Mouse (Mus musculus) hindbrain, embryonic 11.5 days (tissue): Measurements from ENCODE around the gene Lpgat1. TPM values are rescaled to one million over a fixed set of nuclear protein-coding genes. Genes with fewer than 3 reads are reported as not detected.

ENCODE experiments used
- ATAC-seq: fragments of 200-750 bp; cut with Nextera tagmentation; 2 replicates; pipeline ENCODE4 v1.8.0; 2017; ENCODE audit warnings: mild to moderate bottlenecking, moderate TSS enrichment, moderate library complexity; ENCODE audit not compliant: low FRiP score
- DNase-seq: peaks from one replicate; pipeline ENCODE4 v3.0.0-alpha.2; 2015; ENCODE audit warnings: low spot score
- H3K27ac ChIP-seq: fragments of 300-500 bp; sonication (generic); 2 replicates; pipeline ENCODE4 v1.5.1; 2014; ENCODE audit warnings: mild to moderate bottlenecking, low read depth, low read length
- H3K27me3 ChIP-seq: fragments of 300-500 bp; sonication (generic); 2 replicates; pipeline ENCODE4 v1.6.1; 2014; ENCODE audit warnings: mild to moderate bottlenecking, low read length, moderate library complexity, mixed read lengths; ENCODE audit not compliant: control insufficient read depth, insufficient read depth
- H3K36me3 ChIP-seq: fragments of 300-500 bp; sonication (generic); 2 replicates; pipeline ENCODE4 v1.6.1; 2014; ENCODE audit warnings: mild to moderate bottlenecking, low read length, moderate library complexity, mixed read lengths; ENCODE audit not compliant: control insufficient read depth, insufficient read depth
- H3K4me1 ChIP-seq: fragments of 300-500 bp; sonication (generic); replicated peaks from 2 replicates; pipeline ENCODE4 v1.6.1; 2014; ENCODE audit warnings: low read length, mixed read lengths; ENCODE audit not compliant: control insufficient read depth, insufficient read depth
- H3K4me2 ChIP-seq: fragments of 300-500 bp; sonication (generic); replicated peaks from 2 replicates; pipeline ENCODE4 v1.6.1; 2014; ENCODE audit warnings: mild to moderate bottlenecking, low read depth, low read length
- H3K4me3 ChIP-seq: fragments of 300-500 bp; sonication (generic); 2 replicates; pipeline ENCODE4 v1.5.1; 2014; ENCODE audit warnings: low read depth, low read length
- H3K9ac ChIP-seq: fragments of 300-500 bp; sonication (generic); 2 replicates; pipeline ENCODE4 v1.6.1; 2014; ENCODE audit warnings: low read depth, low read length
- H3K9me3 ChIP-seq: fragments of 300-500 bp; sonication (generic); 2 replicates; pipeline ENCODE4 v1.6.1; 2016; ENCODE audit warnings: low read length; ENCODE audit not compliant: control insufficient read depth
- WGBS: fragments of 180-500 bp; shearing (Covaris S2); extraction: QIAGEN DNeasy Blood & Tissue Kit; methylation state at CpG from one replicate; pipeline ENCODE4 v1.1.7; 2014; 5-methylcytosine and 5-hydroxymethylcytosine counted together
- polyA plus RNA-seq: library from polyadenylated mRNA; unstranded; fragments of >200 nt; fragmentation: Nextera tagmentation; extraction: Ambion mirVana; gene quantifications from 2 replicates; pipeline ENCODE4 v1.2.1, GENCODE M21; 2014

The Lpgat1 gene
- polyA plus RNA-seq, 1 experiment from 2014 or later: 35.9 TPM

DNA sequence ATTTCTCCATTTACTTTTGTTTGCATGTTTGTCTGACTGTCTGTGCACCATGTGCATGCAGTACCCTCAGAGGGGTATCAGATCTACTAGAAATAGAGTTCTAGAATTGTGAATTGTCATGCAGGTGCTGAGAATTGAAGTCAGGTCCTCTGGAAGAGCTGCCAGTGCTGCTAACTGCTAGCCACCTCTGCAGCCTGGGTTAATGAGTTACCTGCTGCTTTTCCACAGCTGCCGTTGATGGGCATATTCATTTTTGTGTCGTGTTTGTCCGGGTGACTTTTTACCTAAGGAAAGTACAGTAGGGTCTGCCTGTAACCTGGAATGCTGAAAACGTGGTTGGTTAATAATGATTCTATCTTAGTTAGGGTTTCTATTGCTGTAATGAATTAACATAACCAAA is 24.0 kb downstream of the Lpgat1 start:
- H3K9me3 ChIP-seq: no peaks in the 10 kb centered on the region
- no peaks in the 10 kb centered on the region for H3K36me3 ChIP-seq
- H3K27ac ChIP-seq: no peak overlapping the region
- no peak for DNase-seq
- H3K9ac ChIP-seq: no peak overlapping the region
- H3K4me2 ChIP-seq: no peak overlapping the region
- no peak overlapping the region for H3K4me3 ChIP-seq
- no peaks in the 10 kb centered on the region for H3K4me1 ChIP-seq
- 88% methylated on average over 4 of the region's 4 CpGs for WGBS
- no peak for ATAC-seq
- H3K27me3 ChIP-seq: no peaks in the 10 kb centered on the region

DNA sequence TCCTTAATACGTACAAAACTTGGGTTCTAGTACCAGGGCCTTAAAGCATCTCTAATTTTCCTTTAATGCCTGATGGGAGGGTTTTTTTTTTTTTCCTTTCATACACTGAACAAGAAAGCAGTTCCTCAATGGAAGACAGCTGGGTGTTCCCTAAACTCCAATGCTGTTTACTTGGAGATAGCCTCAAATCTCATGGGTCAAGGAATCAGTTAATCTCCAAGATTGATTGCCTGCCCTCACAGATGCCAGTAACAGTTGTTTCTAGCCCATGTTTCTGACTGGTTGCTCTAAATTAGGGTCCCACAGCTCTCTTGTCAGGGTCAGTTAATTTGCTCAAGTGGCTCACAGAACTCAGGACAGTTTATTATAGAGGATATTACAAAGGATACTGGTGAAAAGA is 30.8 kb downstream of the Lpgat1 start:
- Histone ChIP-seq H3K4me2 (no peak overlapping the region), H3K9ac (no peak overlapping the region), H3K9me3 (no peaks in the 10 kb centered on the region), H3K4me1 (no peaks in the 10 kb centered on the region), H3K36me3 (no peaks in the 10 kb centered on the region), H3K4me3 (no peak overlapping the region), H3K27me3 (no peaks in the 10 kb centered on the region), H3K27ac (no peak overlapping the region)
- DNase-seq (no peak), ATAC-seq (no peak)
- WGBS: 40% methylated on average over 1 of the region's 1 CpGs

DNA sequence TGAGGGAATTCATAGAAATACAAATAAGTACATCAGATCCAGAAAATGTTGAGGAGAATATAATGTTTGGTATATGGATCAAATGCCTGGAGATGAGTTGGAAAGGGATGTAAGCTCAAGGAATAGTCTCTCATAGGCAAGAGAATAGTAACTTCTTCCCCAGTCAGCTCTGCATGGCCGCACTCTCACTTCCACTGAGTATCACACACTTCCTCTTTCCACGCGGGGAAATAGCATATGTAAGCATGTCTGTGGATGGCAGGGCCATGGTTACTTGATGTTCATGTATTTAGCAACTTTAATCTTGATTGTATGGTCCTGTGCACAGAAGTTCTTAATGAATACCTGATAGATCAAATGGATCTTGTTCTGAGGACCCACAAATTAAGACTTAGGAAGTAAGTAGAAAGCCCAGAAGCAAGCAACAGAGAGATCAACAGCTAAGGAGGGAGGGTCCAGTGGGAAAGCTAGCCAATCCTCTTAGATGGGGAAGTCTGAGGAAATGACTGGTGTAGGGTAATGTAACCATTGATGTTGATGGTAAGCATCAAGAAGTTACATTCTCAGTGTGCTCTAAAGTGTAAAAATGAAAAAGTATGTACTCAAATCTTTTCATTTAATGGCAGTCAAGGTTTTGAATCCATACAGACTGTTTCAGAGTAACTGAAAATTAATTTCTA is 39.0 kb downstream of the Lpgat1 start:
- Histone ChIP-seq H3K27ac (no peak overlapping the region), H3K4me3 (no peak overlapping the region), H3K4me2 (no peak overlapping the region), H3K27me3 (no peaks in the 10 kb centered on the region), H3K9me3 (no peaks in the 10 kb centered on the region), H3K9ac (no peak overlapping the region), H3K4me1 (no peaks in the 10 kb centered on the region), H3K36me3 (no peaks in the 10 kb centered on the region)
- DNase-seq (no peak), ATAC-seq (no peak)
- 98% methylated on average over 3 of the region's 3 CpGs for WGBS

DNA sequence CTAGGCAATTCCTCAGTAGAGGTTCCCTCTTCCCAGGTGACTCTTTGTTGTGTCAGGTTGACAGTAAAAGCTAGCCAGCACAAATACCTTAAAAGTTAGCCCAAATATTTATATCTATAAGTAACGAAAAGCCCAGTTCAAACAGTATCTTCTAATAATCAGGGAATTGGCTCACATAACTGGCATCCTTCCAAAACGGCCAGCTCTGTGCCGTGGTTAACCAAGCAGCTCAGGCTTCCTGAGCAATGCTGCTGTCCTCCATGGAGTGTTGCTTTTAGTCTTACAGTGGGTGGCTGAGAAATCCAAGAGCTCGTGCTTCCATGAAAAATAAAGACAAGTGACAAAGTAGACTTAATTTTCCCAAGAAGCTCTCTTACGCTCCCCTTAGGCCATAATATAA is 56.5 kb downstream of the Lpgat1 start:
- no peak overlapping the region for H3K4me2 ChIP-seq
- no peaks in the 10 kb centered on the region for H3K9me3 ChIP-seq
- no peak overlapping the region for H3K4me3 ChIP-seq
- no peak overlapping the region for H3K27ac ChIP-seq
- H3K27me3 ChIP-seq: no peaks in the 10 kb centered on the region
- 95% methylated on average over 5 of the region's 5 CpGs for WGBS
- no peak for ATAC-seq
- H3K36me3 ChIP-seq: no peaks in the 10 kb centered on the region; the same call in 1 of the 2 replicates
- no peak overlapping the region for H3K9ac ChIP-seq
- no peaks in the 10 kb centered on the region for H3K4me1 ChIP-seq
- no peak for DNase-seq

GRCm38 (mm10) chr1:191775116-191775515 is 57.5 kb downstream of the Lpgat1 start:
- Histone ChIP-seq H3K4me2 (no peak overlapping the region), H3K4me3 (no peak overlapping the region), H3K9me3 (no peaks in the 10 kb centered on the region), H3K4me1 (no peaks in the 10 kb centered on the region), H3K27me3 (no peaks in the 10 kb centered on the region), H3K36me3 (no peaks in the 10 kb centered on the region; the same call in 1 of the 2 replicates), H3K9ac (no peak overlapping the region), H3K27ac (no peak overlapping the region)
- WGBS: 94% methylated on average over 8 of the region's 8 CpGs
- no peak for ATAC-seq
- DNase-seq: no peak

DNA sequence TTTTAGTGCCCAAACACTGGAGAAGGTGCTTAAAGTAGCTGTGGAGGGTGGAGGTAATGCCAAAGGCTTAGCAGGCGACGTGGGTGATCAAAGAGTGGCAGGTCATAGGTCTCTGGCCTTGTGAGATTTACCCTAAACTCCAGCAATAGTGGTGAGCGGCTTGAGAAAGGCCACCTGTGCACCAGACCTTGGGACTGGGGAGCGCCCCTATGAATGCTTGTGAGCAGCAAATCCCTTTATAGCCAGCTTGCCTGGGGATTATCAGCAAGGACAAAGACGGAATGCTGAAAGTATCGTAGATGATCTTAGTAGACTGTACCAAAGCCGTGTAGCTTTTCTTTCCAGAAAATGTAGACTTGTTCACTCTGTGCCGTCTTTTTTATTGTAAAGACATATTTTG is 59.9 kb downstream of the Lpgat1 start:
- Histone ChIP-seq H3K36me3 (no peaks in the 10 kb centered on the region; the same call in 1 of the 2 replicates), H3K27me3 (no peaks in the 10 kb centered on the region), H3K4me3 (no peak overlapping the region), H3K4me1 (no peaks in the 10 kb centered on the region), H3K27ac (no peak overlapping the region), H3K4me2 (no peak overlapping the region), H3K9ac (no peak overlapping the region), H3K9me3 (no peaks in the 10 kb centered on the region)
- ATAC-seq (no peak), DNase-seq (no peak)
- 88% methylated on average over 8 of the region's 8 CpGs for WGBS

DNA sequence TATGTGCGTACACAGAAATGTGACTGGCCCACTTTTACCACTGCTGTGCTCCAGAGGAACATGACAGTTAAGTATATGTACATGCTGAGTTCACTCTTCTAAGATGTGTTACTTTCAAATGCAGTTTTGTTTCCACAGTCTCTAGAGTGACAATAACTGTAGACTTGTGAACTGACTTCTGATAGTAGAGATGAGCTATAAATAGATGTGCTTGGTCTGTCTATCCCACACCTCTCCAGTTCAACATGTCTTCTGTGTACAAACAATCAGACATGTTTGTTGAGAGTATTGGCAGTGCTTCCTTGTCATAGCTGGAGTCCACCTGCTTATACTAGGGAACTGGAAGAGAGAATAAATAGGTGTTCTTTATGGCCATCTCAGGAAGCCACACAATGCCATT is 62.8 kb downstream of the Lpgat1 start:
- Histone ChIP-seq H3K27me3 (no peaks in the 10 kb centered on the region), H3K4me2 (no peak overlapping the region), H3K9ac (no peak overlapping the region), H3K27ac (no peak overlapping the region), H3K9me3 (no peaks in the 10 kb centered on the region), H3K4me3 (no peak overlapping the region), H3K36me3 (no peaks in the 10 kb centered on the region; the same call in 1 of the 2 replicates), H3K4me1 (no peaks in the 10 kb centered on the region)
- 95% methylated on average over 1 of the region's 1 CpGs for WGBS
- no peak for ATAC-seq
- DNase-seq: no peak

DNA sequence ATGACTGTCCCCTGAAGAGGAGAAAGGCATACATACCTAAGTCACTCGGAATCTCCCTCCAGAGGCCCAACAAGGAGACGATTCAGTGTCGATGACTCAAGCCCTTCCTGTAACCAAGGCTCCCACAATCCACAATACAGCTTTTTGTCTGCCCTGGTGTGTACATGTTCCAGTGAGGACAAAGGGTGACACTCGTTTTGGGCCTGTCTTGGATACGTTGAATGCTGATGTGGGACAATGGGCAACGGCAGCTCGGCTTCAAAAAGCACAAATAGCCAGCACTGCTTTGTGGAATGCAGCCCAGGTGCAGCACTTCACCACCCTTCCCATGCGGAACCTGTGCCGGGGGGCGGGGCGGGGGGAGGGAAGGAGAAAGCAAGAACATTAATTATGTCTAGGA is 67.5 kb downstream of the Lpgat1 start:
- Histone ChIP-seq H3K27ac (no peak overlapping the region), H3K4me3 (no peak overlapping the region), H3K9me3 (no peaks in the 10 kb centered on the region), H3K27me3 (no peaks in the 10 kb centered on the region), H3K9ac (no peak overlapping the region), H3K4me2 (no peak overlapping the region), H3K36me3 (no peaks in the 10 kb centered on the region), H3K4me1 (no peaks in the 10 kb centered on the region)
- WGBS: 65% methylated on average over 11 of the region's 11 CpGs
- DNase-seq (peak; percentile 8), ATAC-seq (no peak)

GRCm38 (mm10) chr1:191786255-191786654 is 68.6 kb downstream of the Lpgat1 start:
- Histone ChIP-seq H3K9ac (no peak overlapping the region), H3K27ac (no peak overlapping the region), H3K36me3 (no peaks in the 10 kb centered on the region), H3K4me1 (no peaks in the 10 kb centered on the region), H3K4me2 (no peak overlapping the region), H3K4me3 (no peak overlapping the region), H3K9me3 (0 out of 2 replicates have a peak, but pooled peaks cover 3% of the 10 kb centered on the region), H3K27me3 (no peaks in the 10 kb centered on the region)
- DNase-seq: no peak
- WGBS: 64% methylated on average over 6 of the region's 6 CpGs
- ATAC-seq: no peak
